Mouse (Mus musculus) C2C12 (cell line): ENCODE results near the gene Smg6.

Experiments
- CEBPB ChIP-seq: IDR thresholded peaks from one replicate; pipeline ENCODE4 v1.6.1; 2011; ENCODE audit warnings: low read depth, mild to moderate bottlenecking, control low read depth, moderate library complexity
- CTCF ChIP-seq: IDR thresholded peaks from one replicate; pipeline ENCODE4 v1.5.1; 2011; ENCODE audit not compliant: control insufficient read depth, insufficient read depth, insufficient read length
- MAX ChIP-seq: IDR thresholded peaks from one replicate; pipeline ENCODE4 v1.6.1; 2011; ENCODE audit warnings: mild to moderate bottlenecking, control low read depth
- MYOD1 ChIP-seq: IDR thresholded peaks from one replicate; pipeline ENCODE4 v1.6.1; 2011; ENCODE audit warnings: low read depth; ENCODE audit not compliant: control insufficient read depth, insufficient read length
- MYOG ChIP-seq: IDR thresholded peaks from one replicate; pipeline ENCODE4 v1.6.1; 2011; ENCODE audit not compliant: control insufficient read depth, insufficient read length; ENCODE audit errors: extremely low read depth
- USF1 ChIP-seq: IDR thresholded peaks from one replicate; pipeline ENCODE4 v1.6.1; 2011; ENCODE audit warnings: low read depth, mild to moderate bottlenecking, control low read depth, moderate library complexity

GRCm38 (mm10) chr11:75213372-75214080 is 287.9 kb downstream of the Smg6 start:
- TF ChIP-seq CTCF = no peak
- TF ChIP-seq MAX = no peak
- TF ChIP-seq MYOD1 = no peak
- TF ChIP-seq MYOG = no peak
- TF ChIP-seq CEBPB = no peak
- no peak for TF ChIP-seq USF1
